Mouse (Mus musculus): ENCODE measurements around the gene Nt5e. TPM values are rescaled to one million over a fixed set of nuclear protein-coding genes. Genes with fewer than 3 reads are reported as not detected.

Gene Nt5e
- polyA plus RNA-seq, 1 experiment from 2014 or later: 3.8 TPM

DNA sequence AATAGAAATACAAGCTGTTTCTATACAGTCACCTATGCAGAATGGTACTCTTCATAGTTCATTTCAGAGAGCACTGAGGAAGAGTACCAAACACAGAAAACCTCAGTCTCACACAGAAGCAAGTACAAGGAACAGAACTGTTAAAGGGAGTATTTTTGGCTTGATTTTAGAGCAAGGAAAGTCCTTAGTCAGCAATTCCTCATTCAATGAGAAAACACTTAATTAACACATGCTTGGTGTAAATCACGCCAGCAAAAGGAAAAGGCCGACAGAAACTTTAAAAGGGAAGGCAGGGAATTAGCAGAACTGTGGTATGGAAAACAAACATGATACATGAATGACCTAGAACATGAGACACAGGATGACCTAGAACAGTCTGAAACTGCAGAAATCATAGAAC lies 83.0 kb downstream of the Nt5e start:
- H3K27me3 ChIP-seq (replicated peaks): no peaks in the 10 kb centered on the region
- no peak overlapping the region for H3K27ac ChIP-seq
- no peak overlapping the region for H3K4me2 ChIP-seq (replicated peaks)
- no peaks in the 10 kb centered on the region for H3K4me1 ChIP-seq (replicated peaks)
- WGBS: 88% methylated on average over 2 of the region's 2 CpGs
- ATAC-seq: no peak
- H3K9me3 ChIP-seq: no peaks in the 10 kb centered on the region
- 0 out of 2 replicates have a peak, but pooled peaks cover 3% of the 10 kb centered on the region for H3K36me3 ChIP-seq
- H3K4me3 ChIP-seq (replicated peaks): no peak overlapping the region
- no peak overlapping the region for H3K9ac ChIP-seq

DNA sequence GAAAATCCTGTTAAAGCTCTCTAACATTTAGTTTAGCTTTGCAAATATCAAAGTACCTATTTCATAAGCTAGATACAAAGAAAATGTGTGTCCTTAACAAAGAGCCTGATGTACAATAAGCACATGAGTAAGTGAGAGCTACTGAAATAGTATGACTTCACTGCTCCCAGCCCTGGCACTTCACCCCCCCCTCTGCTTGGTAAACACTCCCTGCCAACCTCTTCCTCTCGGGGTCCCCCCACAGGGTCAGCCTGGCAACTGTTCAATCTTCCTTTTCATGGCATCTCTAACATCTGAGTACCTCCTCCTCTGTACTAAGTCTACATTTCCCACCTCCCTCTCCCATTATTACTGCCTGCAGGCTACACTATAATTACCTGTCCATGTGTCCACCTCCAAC lies 89.8 kb downstream of the Nt5e start:
- Histone ChIP-seq H3K4me3 (replicated peaks) (no peak overlapping the region), H3K4me2 (replicated peaks) (no peak overlapping the region), H3K4me1 (replicated peaks) (no peaks in the 10 kb centered on the region), H3K27me3 (replicated peaks) (no peaks in the 10 kb centered on the region), H3K36me3 (no peaks in the 10 kb centered on the region), H3K9ac (no peak overlapping the region), H3K27ac (no peak overlapping the region), H3K9me3 (no peaks in the 10 kb centered on the region)
- ATAC-seq: no peak
- WGBS: 73% methylated on average over 1 of the region's 1 CpGs

Other genes with a start within 250 kb of the Nt5e start
- gene Snx14, start 111.8 kb downstream of the Nt5e start, polyA plus RNA-seq (2015; fragmentation: Nextera tagmentation; extraction: Ambion mirVana): 31.3 and 35.2 TPM in 2 replicates
- not detected in 2 replicates for gene Gm20537, start 129.4 kb downstream of the Nt5e start, polyA plus RNA-seq (2015; fragmentation: Nextera tagmentation; extraction: Ambion mirVana)
- 78.3 and 98.9 TPM in 2 replicates for gene Syncrip, start 155.4 kb downstream of the Nt5e start, polyA plus RNA-seq (2015; fragmentation: Nextera tagmentation; extraction: Ambion mirVana)
- 7.4 and 7.9 TPM in 2 replicates for gene Zfp949, start 220.8 kb downstream of the Nt5e start, polyA plus RNA-seq (2015; fragmentation: Nextera tagmentation; extraction: Ambion mirVana)